Mouse (Mus musculus) stomach, embryonic 15.5 days (tissue): ENCODE measurements around the gene Taok3. TPM values are rescaled to one million over a fixed set of nuclear protein-coding genes. Genes with fewer than 3 reads are reported as not detected.

Experiments
- ATAC-seq: fragments of 200-750 bp; cut with Nextera tagmentation; 2 replicates; pipeline ENCODE4 v1.8.0; 2017; ENCODE audit warnings: low read depth, moderate number of reproducible peaks, moderate TSS enrichment; ENCODE audit not compliant: insufficient read depth, low FRiP score
- H3K27ac ChIP-seq: fragments of 300-500 bp; sonication (generic); 2 replicates; pipeline ENCODE4 v1.5.1; 2015; ENCODE audit warnings: mild to moderate bottlenecking, inconsistent platforms
- H3K27me3 ChIP-seq: fragments of 300-500 bp; sonication (generic); replicated peaks from 2 replicates; pipeline ENCODE4 v1.6.1; 2015; ENCODE audit warnings: inconsistent platforms
- H3K36me3 ChIP-seq: fragments of 300-500 bp; sonication (generic); 2 replicates; pipeline ENCODE4 v1.6.1; 2015; ENCODE audit warnings: inconsistent platforms
- H3K4me1 ChIP-seq: fragments of 300-500 bp; sonication (generic); 2 replicates; pipeline ENCODE4 v1.6.1; 2015; ENCODE audit warnings: inconsistent platforms
- H3K4me2 ChIP-seq: fragments of 300-500 bp; sonication (generic); 2 replicates; pipeline ENCODE4 v1.6.1; 2015; ENCODE audit warnings: mild to moderate bottlenecking, inconsistent platforms
- H3K4me3 ChIP-seq: fragments of 300-500 bp; sonication (generic); replicated peaks from 2 replicates; pipeline ENCODE4 v1.5.1; 2015; ENCODE audit warnings: inconsistent platforms
- H3K9ac ChIP-seq: fragments of 300-500 bp; sonication (generic); 2 replicates; pipeline ENCODE4 v1.6.1; 2015; ENCODE audit warnings: inconsistent platforms
- H3K9me3 ChIP-seq: fragments of 300-500 bp; sonication (generic); 2 replicates; pipeline ENCODE4 v1.6.1; 2016; ENCODE audit warnings: inconsistent platforms
- WGBS: fragments of 180-500 bp; shearing (Covaris S2); methylation state at CpG from one replicate; pipeline ENCODE4 v1.1.7; 2015; 5-methylcytosine and 5-hydroxymethylcytosine counted together
- polyA plus RNA-seq: library from polyadenylated mRNA; unstranded; fragments of >200 nt; fragmentation: Nextera tagmentation; extraction: Ambion mirVana; gene quantifications from 2 replicates; pipeline ENCODE4 v1.2.1, GENCODE M21; 2015

Taok3 gene
- polyA plus RNA-seq, 1 experiment from 2014 or later: 36.9 TPM

DNA sequence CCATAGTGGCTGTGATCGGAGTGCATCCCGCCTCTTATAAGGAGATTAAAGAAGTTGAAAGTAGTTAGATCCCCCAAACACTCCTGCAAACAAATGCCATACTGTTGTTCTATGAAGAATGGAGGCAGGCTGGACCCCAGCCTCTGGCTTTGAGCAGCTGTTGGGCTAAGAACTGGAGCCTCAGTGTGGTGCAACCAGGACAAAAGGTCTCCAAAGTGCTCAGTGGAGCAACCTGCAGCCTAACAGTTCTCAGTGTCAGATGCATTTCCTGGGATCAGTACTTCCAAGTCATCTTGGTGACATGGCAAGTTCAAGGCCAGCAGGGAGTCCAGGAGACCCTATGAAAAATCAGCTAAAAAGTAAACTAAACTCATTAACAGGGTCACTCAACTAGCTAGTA, 45.0 kb downstream of the Taok3 start:
- no peaks in the 10 kb centered on the region for H3K27me3 ChIP-seq
- peaks cover 5% of the 10 kb centered on the region; the same call in 1 of the 2 replicates for H3K4me1 ChIP-seq
- H3K4me3 ChIP-seq: no peak overlapping the region
- 92% methylated on average over 2 of the region's 2 CpGs for WGBS
- no peak for ATAC-seq
- no peak overlapping the region for H3K27ac ChIP-seq
- H3K36me3 ChIP-seq: no peaks in the 10 kb centered on the region; the same call in 1 of the 2 replicates
- H3K9ac ChIP-seq: no peak overlapping the region
- H3K4me2 ChIP-seq: no peak overlapping the region
- no peaks in the 10 kb centered on the region for H3K9me3 ChIP-seq

DNA sequence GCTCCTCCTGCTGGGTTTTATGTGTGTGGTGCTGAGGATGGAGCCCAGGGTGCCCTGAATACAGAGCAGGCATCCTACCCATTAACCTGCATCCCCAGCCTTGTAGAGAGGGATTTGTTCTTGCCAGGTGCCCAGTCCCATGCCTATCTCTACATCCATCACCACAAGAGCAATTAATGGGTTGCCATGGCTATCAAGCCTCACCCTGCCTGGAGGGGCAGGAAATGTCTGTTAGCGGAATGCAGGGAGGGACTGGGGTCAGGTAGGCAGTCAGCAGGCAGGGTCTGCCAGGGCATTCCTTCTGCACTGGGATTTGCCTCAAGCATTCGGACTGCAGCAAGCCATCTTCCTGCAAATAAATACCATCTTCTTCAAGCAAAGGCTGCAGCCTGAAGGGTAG, 46.0 kb downstream of the Taok3 start:
- no peaks in the 10 kb centered on the region for H3K27me3 ChIP-seq
- ATAC-seq: no peak
- no peak overlapping the region for H3K4me2 ChIP-seq
- H3K27ac ChIP-seq: no peak overlapping the region
- H3K4me3 ChIP-seq: no peak overlapping the region
- H3K4me1 ChIP-seq: no peaks in the 10 kb centered on the region
- no peaks in the 10 kb centered on the region; the same call in 1 of the 2 replicates for H3K36me3 ChIP-seq
- no peak overlapping the region for H3K9ac ChIP-seq
- no peaks in the 10 kb centered on the region for H3K9me3 ChIP-seq
- 46% methylated on average over 2 of the region's 2 CpGs for WGBS

DNA sequence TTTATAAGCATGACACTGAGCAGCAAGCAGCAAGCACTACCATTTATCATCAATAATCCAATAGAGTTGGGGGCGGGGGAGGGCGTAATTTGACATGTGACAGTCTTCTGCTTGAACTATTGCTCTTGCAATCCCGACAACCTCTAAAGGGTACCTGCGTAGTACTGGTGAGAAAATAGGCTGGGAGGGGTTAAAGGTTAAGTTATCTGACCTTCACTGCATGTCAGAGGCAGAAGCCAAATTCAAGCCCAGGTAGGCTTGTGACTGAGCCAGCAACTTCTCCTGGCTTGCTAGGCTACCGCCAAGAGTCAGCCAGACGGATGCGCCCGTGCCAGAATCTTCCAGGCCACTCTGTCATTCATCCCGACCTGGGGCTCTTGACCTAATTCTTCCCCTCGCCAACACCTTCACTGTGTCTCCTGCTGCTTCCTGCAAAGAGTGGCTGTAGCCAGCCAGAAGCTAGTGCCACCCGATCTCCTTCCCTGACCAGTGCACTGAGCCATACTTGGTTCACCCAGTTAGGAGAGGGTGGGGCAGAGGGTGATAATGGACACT, 47.0 kb downstream of the Taok3 start:
- Histone ChIP-seq H3K9me3 (no peaks in the 10 kb centered on the region), H3K27me3 (no peaks in the 10 kb centered on the region), H3K4me3 (no peak overlapping the region), H3K4me1 (no peaks in the 10 kb centered on the region), H3K36me3 (no peaks in the 10 kb centered on the region; the same call in 1 of the 2 replicates), H3K4me2 (no peak overlapping the region), H3K27ac (no peak overlapping the region), H3K9ac (no peak overlapping the region)
- 78% methylated on average over 11 of the region's 11 CpGs for WGBS
- ATAC-seq: no peak; the same call in 1 of the 2 replicates

DNA sequence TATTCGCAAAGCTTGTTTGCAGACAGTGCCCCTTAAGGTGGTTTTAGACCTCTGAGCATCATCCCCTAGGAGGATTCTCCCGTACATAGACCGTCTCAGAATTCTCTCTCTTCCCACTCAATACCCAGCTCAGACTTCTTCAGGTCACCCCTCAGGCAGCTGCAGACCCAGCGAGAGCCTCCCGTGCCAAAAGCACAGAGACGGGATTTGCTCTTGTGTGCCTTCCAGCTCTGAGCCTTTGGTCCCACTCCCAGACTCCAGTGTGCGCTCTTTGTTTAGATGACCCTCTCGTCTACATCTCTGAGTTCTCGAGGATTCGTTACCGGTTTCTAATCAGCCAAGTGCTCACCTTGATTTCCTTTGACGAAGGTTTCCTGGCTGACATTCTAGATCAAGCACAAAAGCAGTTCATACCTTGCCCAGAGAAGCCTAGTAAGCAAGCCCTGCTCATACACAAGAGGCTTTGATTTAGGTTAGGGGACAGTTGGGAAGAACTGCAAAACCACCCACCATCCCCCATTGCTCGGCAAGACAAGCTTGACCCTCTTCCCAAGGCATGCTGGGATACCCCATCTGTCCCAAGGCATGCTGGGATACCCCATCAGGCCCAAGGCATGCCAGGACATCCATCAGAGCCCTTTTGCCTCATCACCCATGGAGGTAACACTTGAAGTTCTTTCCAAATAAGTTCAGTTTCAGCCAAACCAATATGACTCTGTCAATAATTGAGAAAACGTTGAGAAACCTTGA, 48.6 kb downstream of the Taok3 start:
- H3K27ac ChIP-seq: no peak overlapping the region
- no peaks in the 10 kb centered on the region for H3K9me3 ChIP-seq
- H3K4me1 ChIP-seq: no peaks in the 10 kb centered on the region
- no peak for ATAC-seq
- H3K4me2 ChIP-seq: no peak overlapping the region
- no peak overlapping the region for H3K9ac ChIP-seq
- H3K27me3 ChIP-seq: no peaks in the 10 kb centered on the region
- 88% methylated on average over 14 of the region's 14 CpGs for WGBS
- no peak overlapping the region for H3K4me3 ChIP-seq
- no peaks in the 10 kb centered on the region; the same call in 1 of the 2 replicates for H3K36me3 ChIP-seq

DNA sequence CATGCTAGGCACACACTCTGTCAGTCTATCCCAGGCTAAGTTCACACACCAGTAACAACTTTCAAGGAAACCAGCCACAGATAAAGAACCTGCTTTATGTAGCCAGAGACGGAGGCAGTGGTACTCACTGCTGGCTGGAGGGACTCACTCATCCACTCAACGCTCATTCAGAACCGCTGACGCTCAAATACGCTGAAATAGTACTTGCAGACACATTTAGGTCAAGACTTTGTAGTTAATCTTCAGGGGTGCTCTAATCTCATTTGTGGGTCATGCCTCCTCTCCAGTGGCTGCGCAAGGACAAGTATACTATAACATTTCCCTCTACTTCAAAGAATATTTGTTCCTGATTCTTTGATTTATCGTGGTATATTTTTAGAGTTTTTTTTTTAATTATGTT, 54.1 kb downstream of the Taok3 start:
- Histone ChIP-seq H3K27me3 (no peaks in the 10 kb centered on the region), H3K4me2 (no peak overlapping the region), H3K9me3 (no peaks in the 10 kb centered on the region), H3K27ac (no peak overlapping the region), H3K36me3 (no peaks in the 10 kb centered on the region), H3K4me3 (no peak overlapping the region), H3K9ac (no peak overlapping the region), H3K4me1 (no peaks in the 10 kb centered on the region)
- ATAC-seq: no peak
- 94% methylated on average over 7 of the region's 7 CpGs for WGBS

DNA sequence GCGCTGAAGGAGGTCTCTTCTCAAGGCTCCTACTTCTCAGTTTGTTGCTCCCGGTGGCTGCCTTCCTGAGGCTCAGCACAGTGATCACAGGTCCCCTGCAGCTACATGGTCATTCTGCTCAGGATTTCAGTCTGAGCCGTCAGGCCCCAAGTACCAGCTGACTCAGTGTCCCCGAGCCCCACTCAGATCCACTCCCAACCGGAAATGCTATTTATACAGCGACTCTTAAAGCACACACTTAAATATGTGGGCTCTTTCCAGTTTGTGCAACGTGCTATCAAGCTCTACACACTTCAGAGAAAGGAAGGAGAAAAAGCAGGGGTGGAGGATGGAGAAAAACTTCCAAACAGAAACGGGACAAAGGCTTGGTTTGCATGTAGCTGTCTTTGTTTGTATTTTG, 56.0 kb downstream of the Taok3 start:
- 71% methylated on average over 8 of the region's 8 CpGs for WGBS
- Histone ChIP-seq H3K9me3 (no peaks in the 10 kb centered on the region), H3K4me3 (no peak overlapping the region), H3K4me1 (no peaks in the 10 kb centered on the region), H3K9ac (no peak overlapping the region), H3K27me3 (no peaks in the 10 kb centered on the region), H3K36me3 (no peaks in the 10 kb centered on the region), H3K27ac (no peak overlapping the region), H3K4me2 (no peak overlapping the region)
- no peak for ATAC-seq

DNA sequence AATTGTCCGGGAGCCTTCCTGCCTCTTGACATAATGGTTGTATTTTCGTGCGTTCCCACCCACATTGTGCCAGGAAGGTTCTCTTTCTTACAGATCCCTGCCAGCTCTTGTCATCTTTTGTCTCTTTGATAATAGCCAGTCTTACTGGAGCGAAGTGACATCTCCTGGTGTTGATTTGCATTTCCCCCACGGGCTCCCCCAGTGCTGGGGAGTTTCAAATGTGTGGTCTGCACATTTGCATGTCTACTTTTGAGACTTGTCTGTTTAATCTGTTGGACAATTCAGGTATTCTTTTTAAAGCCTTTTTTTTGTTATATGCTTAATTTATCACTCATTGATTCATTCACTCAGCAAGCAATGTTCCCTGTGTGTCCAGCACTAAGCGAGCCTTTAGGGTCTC, 58.1 kb downstream of the Taok3 start:
- H3K27me3 ChIP-seq: no peaks in the 10 kb centered on the region
- H3K4me1 ChIP-seq: no peaks in the 10 kb centered on the region
- no peaks in the 10 kb centered on the region for H3K36me3 ChIP-seq
- 63% methylated on average over 6 of the region's 6 CpGs for WGBS
- no peak for ATAC-seq
- H3K4me3 ChIP-seq: no peak overlapping the region
- no peak overlapping the region for H3K4me2 ChIP-seq
- H3K9ac ChIP-seq: no peak overlapping the region
- H3K9me3 ChIP-seq: no peaks in the 10 kb centered on the region
- no peak overlapping the region for H3K27ac ChIP-seq

DNA sequence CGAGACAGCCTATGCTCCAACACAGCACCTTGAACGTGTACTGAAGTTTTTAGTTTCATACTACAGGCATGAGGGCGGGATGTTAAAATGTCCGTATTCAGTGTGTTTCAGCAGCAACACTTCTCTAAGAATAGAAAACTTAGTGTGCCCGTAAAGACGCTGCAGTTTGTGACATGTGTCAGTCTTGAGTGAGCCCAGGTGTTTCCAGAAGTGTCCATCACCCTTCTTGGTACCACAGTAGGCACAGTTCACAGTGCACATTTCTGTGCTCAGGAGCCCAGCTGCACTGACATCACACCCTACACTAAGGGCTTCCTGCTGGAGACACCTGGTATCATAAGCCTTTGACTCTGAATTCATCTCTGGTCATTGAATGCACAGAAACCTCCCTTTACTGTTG, 58.6 kb downstream of the Taok3 start:
- Histone ChIP-seq H3K9me3 (no peaks in the 10 kb centered on the region), H3K4me3 (no peak overlapping the region), H3K27me3 (no peaks in the 10 kb centered on the region), H3K9ac (no peak overlapping the region), H3K4me2 (no peak overlapping the region), H3K36me3 (no peaks in the 10 kb centered on the region), H3K4me1 (no peaks in the 10 kb centered on the region), H3K27ac (no peak overlapping the region)
- no peak for ATAC-seq
- WGBS: 66% methylated on average over 6 of the region's 6 CpGs

DNA sequence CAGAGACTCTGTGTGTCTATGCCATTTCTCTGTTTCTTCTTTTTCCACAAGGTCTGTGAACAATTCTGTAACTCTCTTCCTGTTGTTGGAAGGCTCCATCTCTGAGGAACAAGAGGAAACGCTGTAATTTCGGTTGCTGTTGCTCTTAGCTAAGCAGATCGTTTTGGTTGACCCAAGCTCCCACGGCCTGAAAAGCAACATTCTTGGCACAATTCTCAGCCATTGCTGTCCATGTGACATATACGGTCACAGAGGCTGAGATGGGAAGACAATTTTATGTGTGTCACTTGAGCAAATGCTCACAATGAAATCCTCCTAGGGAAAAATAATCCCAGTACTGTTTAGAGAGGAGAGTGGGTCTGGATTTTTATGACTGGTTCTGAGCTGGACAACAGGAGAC, 62.0 kb downstream of the Taok3 start:
- no peaks in the 10 kb centered on the region for H3K9me3 ChIP-seq
- H3K36me3 ChIP-seq: peaks cover 9% of the 10 kb centered on the region
- no peaks in the 10 kb centered on the region for H3K27me3 ChIP-seq
- H3K4me3 ChIP-seq: no peak overlapping the region
- no peak for ATAC-seq
- no peak overlapping the region for H3K9ac ChIP-seq
- H3K4me2 ChIP-seq: no peak overlapping the region
- 77% methylated on average over 5 of the region's 5 CpGs for WGBS
- no peak overlapping the region for H3K27ac ChIP-seq
- H3K4me1 ChIP-seq: no peaks in the 10 kb centered on the region

DNA sequence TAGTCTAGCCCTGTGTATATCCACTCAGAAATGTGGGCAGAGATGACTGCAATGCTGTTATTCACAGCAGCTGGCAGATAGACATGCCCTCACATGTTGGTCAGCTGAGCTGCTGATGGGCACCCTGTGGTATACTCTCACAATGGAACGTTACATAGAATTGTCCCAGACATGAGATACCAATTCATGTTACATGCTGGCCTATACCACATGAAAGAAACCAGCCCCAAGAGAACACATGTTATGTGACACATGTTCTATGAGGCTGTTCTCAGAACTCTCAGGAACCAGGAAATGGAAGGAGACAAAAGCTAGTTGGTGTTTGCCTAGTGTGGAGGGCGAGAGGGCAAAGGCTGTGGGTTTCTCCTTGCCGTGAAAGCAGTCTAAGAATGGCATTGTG, 62.5 kb downstream of the Taok3 start:
- H3K36me3 ChIP-seq: peaks cover 9% of the 10 kb centered on the region
- ATAC-seq: no peak
- no peak overlapping the region for H3K9ac ChIP-seq
- H3K4me1 ChIP-seq: no peaks in the 10 kb centered on the region
- H3K4me2 ChIP-seq: no peak overlapping the region
- no peaks in the 10 kb centered on the region for H3K27me3 ChIP-seq
- H3K27ac ChIP-seq: no peak overlapping the region
- WGBS: 75% methylated on average over 3 of the region's 3 CpGs
- H3K9me3 ChIP-seq: no peaks in the 10 kb centered on the region
- no peak overlapping the region for H3K4me3 ChIP-seq

DNA sequence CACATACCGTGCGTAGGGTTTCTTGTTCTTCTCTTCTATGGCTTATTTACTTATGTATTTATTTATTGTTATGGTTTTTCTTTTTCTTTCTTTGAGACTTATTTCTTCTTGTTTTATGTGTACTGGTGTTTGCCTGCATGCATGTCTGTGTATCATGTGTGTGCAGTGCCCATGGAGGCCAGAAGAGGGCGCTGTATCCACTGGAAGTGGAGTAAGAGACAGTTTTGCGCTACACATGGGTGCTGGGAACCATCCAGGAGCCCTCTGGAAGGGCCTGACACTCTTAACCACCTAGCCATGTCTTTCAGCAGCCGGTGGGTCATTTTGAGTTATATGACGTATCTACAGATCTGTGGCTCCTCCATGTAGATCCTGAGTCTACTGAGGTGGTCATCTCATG, 64.9 kb downstream of the Taok3 start:
- Histone ChIP-seq H3K27ac (no peak overlapping the region), H3K36me3 (peaks cover 12% of the 10 kb centered on the region), H3K9me3 (no peaks in the 10 kb centered on the region), H3K27me3 (no peaks in the 10 kb centered on the region), H3K4me3 (no peak overlapping the region), H3K4me1 (no peaks in the 10 kb centered on the region), H3K4me2 (no peak overlapping the region), H3K9ac (no peak overlapping the region)
- WGBS: 86% methylated on average over 6 of the region's 6 CpGs
- ATAC-seq: no peak

DNA sequence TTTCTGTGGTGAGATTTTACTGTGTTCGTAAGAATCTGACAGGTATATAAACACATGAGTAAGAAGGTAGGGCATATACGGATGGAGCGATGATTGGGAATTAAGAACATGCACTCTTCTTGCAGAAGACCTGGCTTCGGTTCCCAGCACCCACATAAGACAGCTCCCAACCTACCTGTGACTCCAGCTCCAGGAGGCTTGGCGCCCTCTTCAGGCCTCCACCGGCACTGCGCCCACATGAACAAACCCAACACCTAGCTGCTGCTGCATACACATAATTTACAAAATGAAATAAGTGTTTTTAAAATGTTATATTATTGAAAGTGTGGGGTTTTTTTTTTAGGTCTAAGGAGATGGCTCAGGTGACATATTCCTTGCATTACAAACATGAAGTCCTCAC, 65.7 kb downstream of the Taok3 start:
- H3K27ac ChIP-seq: no peak overlapping the region
- no peak overlapping the region for H3K9ac ChIP-seq
- H3K4me1 ChIP-seq: no peaks in the 10 kb centered on the region
- H3K27me3 ChIP-seq: no peaks in the 10 kb centered on the region
- no peak overlapping the region for H3K4me2 ChIP-seq
- no peak overlapping the region for H3K4me3 ChIP-seq
- WGBS: 85% methylated on average over 7 of the region's 7 CpGs
- peaks cover 12% of the 10 kb centered on the region for H3K36me3 ChIP-seq
- H3K9me3 ChIP-seq: no peaks in the 10 kb centered on the region
- ATAC-seq: no peak
